In genomic region chrX:101734981-101735380, GRCm38 (mm10) we compare ENCODE assay signal across 20 mouse cellular contexts. TPM values are rescaled to one million over a fixed set of nuclear protein-coding genes. Genes with fewer than 3 reads are reported as not detected.
"Had no signal": no experiment of that assay in that cellular context is flagged by ENCODE, and none has a peak within 500 bp of the region (broad histone marks: within the 10 kb centered on the region; RNA-seq: fewer than 3 reads in every experiment).

No protein-coding gene starts in this region.

- DNase-seq: kidney, adult 8-10 months; kidney, postnatal 10 days; kidney, postnatal 36 days; left cerebral cortex, postnatal 4 days; liver, postnatal 0 days; lung, postnatal 10 days; lung, postnatal 36 days; midbrain, embryonic 14.5 days; thymus, adult 18-20 months; thymus, postnatal 36 days had no signal

- ATAC-seq: liver, postnatal 0 days had no signal

RNA-seq across cellular contexts. Expression of gene Cxcr3, which starts 0.9 kb away (rescaled TPM):
- total RNA-seq: layer of hippocampus, postnatal 14 days; left cerebral cortex, postnatal 14 days; left cerebral cortex, postnatal 4 days had no signal
- polyA plus RNA-seq: limb, embryonic 12.5 days; neural tube, embryonic 14.5 days had no signal

RNA-seq across cellular contexts. Expression of gene Gm4779, which starts 59.2 kb away (rescaled TPM):
- total RNA-seq: layer of hippocampus, postnatal 14 days; left cerebral cortex, postnatal 14 days; megakaryocyte-erythroid progenitor cell, adult 5-6 weeks; midbrain, postnatal 0 days had no signal
- polyA plus RNA-seq: midbrain, embryonic 11.5 days; midbrain, embryonic 14.5 days; midbrain, postnatal 0 days; neural tube, embryonic 11.5 days; neural tube, embryonic 14.5 days; stomach, embryonic 16.5 days had no signal

RNA-seq across cellular contexts. Expression of gene 8030474K03Rik, which starts 59.5 kb away (rescaled TPM):
- total RNA-seq: layer of hippocampus, postnatal 14 days; left cerebral cortex, adult 8-10 months; left cerebral cortex, postnatal 14 days; megakaryocyte-erythroid progenitor cell, adult 5-6 weeks; midbrain, postnatal 0 days had no signal
- polyA plus RNA-seq: midbrain, embryonic 11.5 days; midbrain, embryonic 14.5 days; midbrain, postnatal 0 days; neural tube, embryonic 11.5 days; neural tube, embryonic 14.5 days had no signal
